Mouse (Mus musculus): ENCODE results near the gene Ntn3. TPM values are rescaled to one million over a fixed set of nuclear protein-coding genes. Genes with fewer than 3 reads are reported as not detected.

Ntn3 gene
- total RNA-seq, 1 experiment: 4.1 TPM

DNA sequence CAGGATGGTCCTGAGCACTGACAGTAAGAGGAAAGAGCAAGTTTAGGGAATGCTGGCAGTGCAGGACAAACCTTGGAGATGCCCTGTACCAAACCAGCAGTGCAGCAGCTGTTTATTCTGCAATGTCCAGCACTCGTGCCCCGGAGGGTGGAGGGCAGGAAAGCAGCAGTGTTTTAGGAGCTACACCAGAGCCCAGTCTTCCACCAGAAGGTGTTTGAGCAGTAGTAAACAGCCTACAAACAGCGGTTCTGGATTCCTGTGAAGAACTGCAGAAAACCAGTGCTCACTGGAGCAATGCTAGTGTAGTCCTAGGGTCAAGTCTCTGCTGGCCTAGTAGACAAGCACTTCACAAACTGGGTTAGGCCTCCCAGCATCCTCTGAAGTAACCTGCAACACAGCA, 35.1 kb downstream of the Ntn3 start:
- H3K4me1 ChIP-seq (ENCODE audit: control insufficient read depth in 2 of 2, insufficient read depth in 2 of 2, low read length in 2 of 2, poor library complexity in 1 of 2): peaks cover 4 to 11% of the 10 kb centered on the region in 2 experiments; a peak in 3 of 4 replicates
- no peaks in the 10 kb centered on the region for H3K9me3 ChIP-seq (ENCODE audit: control insufficient read depth, insufficient read depth, low read depth, low read length)
- no peak overlapping the region for H3K4me3 ChIP-seq (ENCODE audit: insufficient read depth in 1 of 2, low read depth in 1 of 2, low read length in 2 of 2, poor library complexity in 1 of 2, severe bottlenecking in 1 of 2)
- H3K27ac ChIP-seq (ENCODE audit: insufficient read depth, low read depth, low read length, poor library complexity, severe bottlenecking): no peak overlapping the region
- no peak for DNase-seq (ENCODE audit: low read depth, low spot score)
- in situ Hi-C loops (cut with MboI; ENCODE audit: low sequenced_read_pairs in 2 of 2, unreplicated experiment in 2 of 2): no loop called here
- TF ChIP-seq ZNF384 (IDR thresholded peaks at IDR 0.05; ENCODE audit: low read depth, low read length) (no peak), ZC3H11A (IDR thresholded peaks at IDR 0.05; ENCODE audit: borderline replicate concordance, low read depth, low read length) (no peak), CHD2 (IDR thresholded peaks at IDR 0.05; ENCODE audit: low read depth, low read length) (no peak)
- H3K9ac ChIP-seq (ENCODE audit: insufficient read depth, low read depth, low read length, poor library complexity, severe bottlenecking): no peak overlapping the region
- no peaks in the 10 kb centered on the region for H3K36me3 ChIP-seq (ENCODE audit: control insufficient read depth, insufficient read depth, low read length, poor library complexity, severe bottlenecking)

DNA sequence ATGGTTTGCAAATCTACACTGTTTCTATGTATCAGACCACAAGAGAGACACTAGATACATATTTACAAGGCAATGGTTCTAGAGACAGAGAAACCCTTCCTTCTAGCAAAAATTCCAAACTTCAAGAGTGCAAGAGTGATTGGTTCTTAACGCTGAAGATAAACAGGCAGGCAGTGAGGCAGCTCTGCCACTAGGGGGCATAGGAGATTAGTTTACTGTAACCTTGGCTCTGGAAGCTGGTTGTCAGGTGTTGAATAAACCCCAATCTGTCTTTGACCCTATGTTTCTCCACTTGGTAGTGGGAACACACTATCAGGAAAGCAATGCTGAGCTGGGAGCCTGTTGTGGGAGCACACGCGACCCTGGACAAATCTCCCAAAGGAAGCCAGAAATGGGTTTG, 35.9 kb downstream of the Ntn3 start:
- no peak for DNase-seq (ENCODE audit: low read depth, low spot score)
- Histone ChIP-seq H3K36me3 (ENCODE audit: control insufficient read depth, insufficient read depth, low read length, poor library complexity, severe bottlenecking) (no peaks in the 10 kb centered on the region), H3K4me3 (ENCODE audit: insufficient read depth in 1 of 2, low read depth in 1 of 2, low read length in 2 of 2, poor library complexity in 1 of 2, severe bottlenecking in 1 of 2) (no peak overlapping the region), H3K9me3 (ENCODE audit: control insufficient read depth, insufficient read depth, low read depth, low read length) (no peaks in the 10 kb centered on the region), H3K4me1 (ENCODE audit: control insufficient read depth in 2 of 2, insufficient read depth in 2 of 2, low read length in 2 of 2, poor library complexity in 1 of 2) (peaks cover 4 to 11% of the 10 kb centered on the region in 2 experiments; a peak in 3 of 4 replicates), H3K27ac (ENCODE audit: insufficient read depth, low read depth, low read length, poor library complexity, severe bottlenecking) (no peak overlapping the region), H3K9ac (ENCODE audit: insufficient read depth, low read depth, low read length, poor library complexity, severe bottlenecking) (no peak overlapping the region)
- in situ Hi-C loops (cut with MboI; ENCODE audit: low sequenced_read_pairs in 2 of 2, unreplicated experiment in 2 of 2): no loop called here
- TF ChIP-seq HCFC1 (IDR thresholded peaks at IDR 0.05; ENCODE audit: borderline replicate concordance, insufficient read depth, low read length) (no peak), ZNF384 (IDR thresholded peaks at IDR 0.05; ENCODE audit: low read depth, low read length) (no peak), ZC3H11A (IDR thresholded peaks at IDR 0.05; ENCODE audit: borderline replicate concordance, low read depth, low read length) (no peak), MAFK (IDR thresholded peaks at IDR 0.05; ENCODE audit: insufficient read depth, low read depth, low read length) (no peak), CHD2 (IDR thresholded peaks at IDR 0.05; ENCODE audit: low read depth, low read length) (no peak)

- Histone ChIP-seq H3K4me3 (ENCODE audit: insufficient read depth in 1 of 2, low read depth in 1 of 2, low read length in 2 of 2, poor library complexity in 1 of 2, severe bottlenecking in 1 of 2) (no peak overlapping the region), H3K9ac (ENCODE audit: insufficient read depth, low read depth, low read length, poor library complexity, severe bottlenecking) (no peak overlapping the region), H3K27ac (ENCODE audit: insufficient read depth, low read depth, low read length, poor library complexity, severe bottlenecking) (no peak overlapping the region), H3K9me3 (ENCODE audit: control insufficient read depth, insufficient read depth, low read depth, low read length) (no peaks in the 10 kb centered on the region), H3K36me3 (ENCODE audit: control insufficient read depth, insufficient read depth, low read length, poor library complexity, severe bottlenecking) (peaks cover 9% of the 10 kb centered on the region), H3K4me1 (ENCODE audit: control insufficient read depth in 2 of 2, insufficient read depth in 2 of 2, low read length in 2 of 2, poor library complexity in 1 of 2) (peaks cover 8 to 14% of the 10 kb centered on the region in 2 experiments; a peak in 3 of 4 replicates)
- in situ Hi-C loops (cut with MboI; ENCODE audit: low sequenced_read_pairs in 2 of 2, unreplicated experiment in 2 of 2): no loop called here
- TF ChIP-seq CHD2 (IDR thresholded peaks at IDR 0.05; ENCODE audit: low read depth, low read length) (no peak), HCFC1 (IDR thresholded peaks at IDR 0.05; ENCODE audit: borderline replicate concordance, insufficient read depth, low read length) (no peak), MAFK (IDR thresholded peaks at IDR 0.05; ENCODE audit: insufficient read depth, low read depth, low read length) (no peak), ZC3H11A (IDR thresholded peaks at IDR 0.05; ENCODE audit: borderline replicate concordance, low read depth, low read length) (no peak), ZNF384 (IDR thresholded peaks at IDR 0.05; ENCODE audit: low read depth, low read length) (no peak)
- DNase-seq (ENCODE audit: low read depth, low spot score): no peak
Measured at GRCm38 (mm10) chr17:24171738-24172137, 37.6 kb downstream of the Ntn3 start.

DNA sequence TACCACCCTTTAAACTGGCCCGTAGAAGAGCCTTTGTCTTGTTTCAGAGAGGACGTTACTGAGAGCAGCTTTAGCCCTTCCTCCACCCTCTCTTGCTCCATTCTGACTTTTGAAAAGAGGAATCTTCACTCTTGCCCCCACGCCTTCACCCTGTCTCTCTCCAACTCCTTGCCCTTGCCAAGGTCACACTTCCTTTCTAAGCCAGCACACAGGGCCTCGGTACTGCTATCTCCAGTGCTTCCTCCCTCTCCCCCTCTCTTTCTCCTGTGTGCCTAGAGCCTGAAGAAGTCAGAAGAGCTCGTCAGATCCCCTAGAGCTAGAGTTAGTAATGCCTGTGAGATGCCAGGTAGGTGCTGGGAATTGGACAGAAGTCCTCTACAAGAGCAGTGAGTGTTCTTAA, 38.6 kb downstream of the Ntn3 start:
- in situ Hi-C loops (cut with MboI; ENCODE audit: low sequenced_read_pairs in 2 of 2, unreplicated experiment in 2 of 2): no loop called here
- Histone ChIP-seq H3K4me1 (ENCODE audit: control insufficient read depth in 2 of 2, insufficient read depth in 2 of 2, low read length in 2 of 2, poor library complexity in 1 of 2) (peaks cover 8 to 14% of the 10 kb centered on the region in 2 experiments; a peak in 3 of 4 replicates), H3K27ac (ENCODE audit: insufficient read depth, low read depth, low read length, poor library complexity, severe bottlenecking) (no peak overlapping the region; the same call in 1 of the 2 replicates), H3K4me3 (ENCODE audit: insufficient read depth in 1 of 2, low read depth in 1 of 2, low read length in 2 of 2, poor library complexity in 1 of 2, severe bottlenecking in 1 of 2) (peak overlapping the region in 1 of 2 experiments; percentile 89; a peak in 1 of 4 replicates), H3K36me3 (ENCODE audit: control insufficient read depth, insufficient read depth, low read length, poor library complexity, severe bottlenecking) (peaks cover 15% of the 10 kb centered on the region), H3K9ac (ENCODE audit: insufficient read depth, low read depth, low read length, poor library complexity, severe bottlenecking) (peak overlapping the region; percentile 97; the same call in 1 of the 2 replicates), H3K9me3 (ENCODE audit: control insufficient read depth, insufficient read depth, low read depth, low read length) (no peaks in the 10 kb centered on the region)
- TF ChIP-seq HCFC1 (IDR thresholded peaks at IDR 0.05; ENCODE audit: borderline replicate concordance, insufficient read depth, low read length) (no peak), MAFK (IDR thresholded peaks at IDR 0.05; ENCODE audit: insufficient read depth, low read depth, low read length) (no peak), ZC3H11A (IDR thresholded peaks at IDR 0.05; ENCODE audit: borderline replicate concordance, low read depth, low read length) (no peak), ZNF384 (IDR thresholded peaks at IDR 0.05; ENCODE audit: low read depth, low read length) (no peak), CHD2 (IDR thresholded peaks at IDR 0.05; ENCODE audit: low read depth, low read length) (no peak)
- DNase-seq (ENCODE audit: low read depth, low spot score): no peak

DNA sequence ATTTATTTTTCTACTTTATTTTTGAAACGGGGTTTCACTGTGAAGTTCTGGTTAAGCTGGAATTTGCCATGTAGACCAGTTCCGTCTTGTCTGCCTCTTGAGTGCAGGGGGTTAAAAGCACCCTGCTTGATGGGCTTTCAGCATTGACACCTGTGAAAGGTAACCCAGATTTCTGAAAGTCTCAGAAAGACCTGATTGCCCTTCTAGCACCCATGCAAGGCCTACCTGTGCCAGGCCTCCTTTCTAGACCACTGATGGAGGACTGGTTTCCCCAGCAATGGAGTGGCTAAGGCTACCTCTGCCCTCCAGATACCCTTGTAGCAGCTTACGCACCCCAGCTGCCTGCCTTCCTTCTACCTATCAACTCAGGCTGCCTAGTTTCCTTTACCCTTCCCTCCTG, 39.2 kb downstream of the Ntn3 start:
- in situ Hi-C loops (cut with MboI; ENCODE audit: low sequenced_read_pairs in 2 of 2, unreplicated experiment in 2 of 2): no loop called here
- Histone ChIP-seq H3K9me3 (ENCODE audit: control insufficient read depth, insufficient read depth, low read depth, low read length) (no peaks in the 10 kb centered on the region), H3K4me3 (ENCODE audit: insufficient read depth in 1 of 2, low read depth in 1 of 2, low read length in 2 of 2, poor library complexity in 1 of 2, severe bottlenecking in 1 of 2) (peak overlapping the region; percentile 89 to 94), H3K27ac (ENCODE audit: insufficient read depth, low read depth, low read length, poor library complexity, severe bottlenecking) (peak overlapping the region; percentile 96), H3K9ac (ENCODE audit: insufficient read depth, low read depth, low read length, poor library complexity, severe bottlenecking) (peak overlapping the region; percentile 97), H3K36me3 (ENCODE audit: control insufficient read depth, insufficient read depth, low read length, poor library complexity, severe bottlenecking) (peaks cover 15% of the 10 kb centered on the region), H3K4me1 (ENCODE audit: control insufficient read depth in 2 of 2, insufficient read depth in 2 of 2, low read length in 2 of 2, poor library complexity in 1 of 2) (peaks cover 8 to 14% of the 10 kb centered on the region in 2 experiments; a peak in 3 of 4 replicates)
- TF ChIP-seq ZC3H11A (IDR thresholded peaks at IDR 0.05; ENCODE audit: borderline replicate concordance, low read depth, low read length) (no peak), CHD2 (IDR thresholded peaks at IDR 0.05; ENCODE audit: low read depth, low read length) (no peak), ZNF384 (IDR thresholded peaks at IDR 0.05; ENCODE audit: low read depth, low read length) (no peak), MAFK (IDR thresholded peaks at IDR 0.05; ENCODE audit: insufficient read depth, low read depth, low read length) (no peak), HCFC1 (IDR thresholded peaks at IDR 0.05; ENCODE audit: borderline replicate concordance, insufficient read depth, low read length) (no peak)
- no peak for DNase-seq (ENCODE audit: low read depth, low spot score)
